Mouse (Mus musculus) spleen, adult 2 months (tissue): Measurements from ENCODE around the gene Bdh1.

ENCODE experiments used
- CTCF ChIP-seq: fragments of 200-500 bp; IDR thresholded peaks from 2 replicates; pipeline ENCODE4 v1.5.1; 2011; ENCODE audit warnings: mild to moderate bottlenecking, inconsistent platforms; ENCODE audit not compliant: insufficient read depth, insufficient read length, insufficient replicate concordance; ENCODE audit errors: extremely low read depth
- POLR2A ChIP-seq: fragments of 200-500 bp; IDR thresholded peaks from 2 replicates; pipeline ENCODE4 v1.6.1; 2011; ENCODE audit warnings: low read depth, low read length, inconsistent platforms

- TF ChIP-seq POLR2A (no peak), CTCF (no peak)
These were observed 55.0 kb downstream of the Bdh1 start for GRCm38 (mm10) chr16:31476872-31477603.
